Mouse (Mus musculus): ENCODE measurements around the gene Zscan22. TPM values are rescaled to one million over a fixed set of nuclear protein-coding genes. Genes with fewer than 3 reads are reported as not detected.

The Zscan22 gene
- polyA plus RNA-seq, 1 experiment: 12.5 TPM

GRCm38 (mm10) chr7:12949032-12949871 is 51.6 kb downstream of the Zscan22 start:
- Histone ChIP-seq H3K4me3 (ENCODE audit: insufficient read depth, low read depth, low read length) (peak overlapping the region; percentile 76), H3K27ac (ENCODE audit: insufficient read depth, low read depth, low read length) (peak overlapping the region; percentile 32; the same call in 1 of the 2 replicates), H3K36me3 (ENCODE audit: control insufficient read depth, insufficient read depth, low read length) (no peaks in the 10 kb centered on the region), H3K27me3 (replicated peaks; ENCODE audit: control insufficient read depth, insufficient read depth, low read length) (no peaks in the 10 kb centered on the region), H3K4me1 (ENCODE audit: control insufficient read depth, insufficient read depth, low read length) (no peaks in the 10 kb centered on the region)
- WGBS: 6% methylated on average over 35 of the region's 35 CpGs
- TF ChIP-seq POLR2A (IDR thresholded peaks at IDR 0.05; ENCODE audit: low read depth, low read length): no peak
- DNase-seq: peak; percentile 98

- peak overlapping the region; percentile 32; the same call in 1 of the 2 replicates for H3K27ac ChIP-seq (ENCODE audit: insufficient read depth, low read depth, low read length)
- H3K36me3 ChIP-seq (ENCODE audit: control insufficient read depth, insufficient read depth, low read length): no peaks in the 10 kb centered on the region
- DNase-seq: no peak
- WGBS: 3% methylated on average over 16 of the region's 16 CpGs
- peak overlapping the region; percentile 76 for H3K4me3 ChIP-seq (ENCODE audit: insufficient read depth, low read depth, low read length)
- H3K27me3 ChIP-seq (replicated peaks; ENCODE audit: control insufficient read depth, insufficient read depth, low read length): no peaks in the 10 kb centered on the region
- H3K4me1 ChIP-seq (ENCODE audit: control insufficient read depth, insufficient read depth, low read length): no peaks in the 10 kb centered on the region
- TF ChIP-seq CTCF (conservative IDR thresholded peaks at IDR 0.05; ENCODE audit: insufficient read depth, insufficient read length, low read depth, low read length) (no peak), POLR2A (IDR thresholded peaks at IDR 0.05; ENCODE audit: low read depth, low read length) (no peak)
Observed at GRCm38 (mm10) chr7:12949872-12950229, 52.2 kb downstream of the Zscan22 start.

GRCm38 (mm10) chr7:12954896-12955295 is 57.3 kb downstream of the Zscan22 start:
- no peaks in the 10 kb centered on the region for H3K36me3 ChIP-seq (ENCODE audit: control insufficient read depth, insufficient read depth, low read length)
- no peak for DNase-seq
- no peaks in the 10 kb centered on the region for H3K27me3 ChIP-seq (replicated peaks; ENCODE audit: control insufficient read depth, insufficient read depth, low read length)
- H3K4me3 ChIP-seq (ENCODE audit: insufficient read depth, low read depth, low read length): no peak overlapping the region
- H3K27ac ChIP-seq (ENCODE audit: insufficient read depth, low read depth, low read length): no peak overlapping the region
- no peak for TF ChIP-seq POLR2A (IDR thresholded peaks at IDR 0.05; ENCODE audit: low read depth, low read length)
- TF ChIP-seq CTCF (conservative IDR thresholded peaks at IDR 0.05; ENCODE audit: insufficient read depth, insufficient read length, low read depth, low read length): 0 out of 2 replicates have a peak, but pooled peaks have one; percentile 7
- H3K4me1 ChIP-seq (ENCODE audit: control insufficient read depth, insufficient read depth, low read length): no peaks in the 10 kb centered on the region
- WGBS: 39% methylated on average over 3 of the region's 3 CpGs

GRCm38 (mm10) chr7:12957511-12957910 is 59.9 kb downstream of the Zscan22 start:
- Histone ChIP-seq H3K4me3 (ENCODE audit: insufficient read depth, low read depth, low read length) (no peak overlapping the region), H3K27ac (ENCODE audit: insufficient read depth, low read depth, low read length) (no peak overlapping the region), H3K36me3 (ENCODE audit: control insufficient read depth, insufficient read depth, low read length) (no peaks in the 10 kb centered on the region), H3K27me3 (replicated peaks; ENCODE audit: control insufficient read depth, insufficient read depth, low read length) (no peaks in the 10 kb centered on the region), H3K4me1 (ENCODE audit: control insufficient read depth, insufficient read depth, low read length) (no peaks in the 10 kb centered on the region)
- DNase-seq: no peak
- no peak for TF ChIP-seq CTCF (conservative IDR thresholded peaks at IDR 0.05; ENCODE audit: insufficient read depth, insufficient read length, low read depth, low read length)
- no peak for TF ChIP-seq POLR2A (IDR thresholded peaks at IDR 0.05; ENCODE audit: low read depth, low read length)
- WGBS: 67% methylated on average over 5 of the region's 5 CpGs

Other genes starting within 250 kb of the Zscan22 start
- gene Vmn2r55, start 212.8 kb upstream of the Zscan22 start, polyA plus RNA-seq (2012; rRNA removed): not detected in 2 replicates
- not detected in 2 replicates for gene Vmn2r56, start 162.8 kb upstream of the Zscan22 start, polyA plus RNA-seq (2012; rRNA removed)
- 0.59 and 0.88 TPM in 2 replicates for gene Zscan18, start 94.2 kb upstream of the Zscan22 start, polyA plus RNA-seq (2012; rRNA removed)
- 1.1 and 1.7 TPM in 2 replicates for gene Zfp329, start 79.0 kb upstream of the Zscan22 start, polyA plus RNA-seq (2012; rRNA removed)
- gene Zfp110, start 63.1 kb upstream of the Zscan22 start, polyA plus RNA-seq (2012; rRNA removed): 7.7 and 9.4 TPM in 2 replicates
- 1.3 and 1.4 TPM in 2 replicates for gene Zfp128, start 16.6 kb upstream of the Zscan22 start, polyA plus RNA-seq (2012; rRNA removed)
- 1,384 and 1,441 TPM in 2 replicates for gene Rps5, start 24.5 kb downstream of the Zscan22 start, polyA plus RNA-seq (2012; rRNA removed)
- 0.08 and 0.11 TPM in 2 replicates for gene Rnf225, start 29.6 kb downstream of the Zscan22 start, polyA plus RNA-seq (2012; rRNA removed)
- gene Zfp324, start 68.0 kb downstream of the Zscan22 start, polyA plus RNA-seq (2012; rRNA removed): 4.8 and 5.9 TPM in 2 replicates
- 5.4 and 6.2 TPM in 2 replicates for gene Zfp446, start 80.0 kb downstream of the Zscan22 start, polyA plus RNA-seq (2012; rRNA removed)
- 0.56 and 0.69 TPM in 2 replicates for gene Slc27a5, start 100.4 kb downstream of the Zscan22 start, polyA plus RNA-seq (2012; rRNA removed)
- 186 and 191 TPM in 2 replicates for gene Trim28, start 101.3 kb downstream of the Zscan22 start, polyA plus RNA-seq (2012; rRNA removed)
- 14.1 and 15.0 TPM in 2 replicates for gene Zbtb45, start 112.2 kb downstream of the Zscan22 start, polyA plus RNA-seq (2012; rRNA removed)
- gene Chmp2a, start 137.0 kb downstream of the Zscan22 start, polyA plus RNA-seq (2012; rRNA removed): 103 and 134 TPM in 2 replicates
- 231 and 249 TPM in 2 replicates for gene Ube2m, start 140.5 kb downstream of the Zscan22 start, polyA plus RNA-seq (2012; rRNA removed)
- gene Mzf1, start 156.9 kb downstream of the Zscan22 start, polyA plus RNA-seq (2012; rRNA removed): 1.3 and 1.8 TPM in 2 replicates
- not detected in 2 replicates for gene Vmn1r85, start 197.4 kb downstream of the Zscan22 start, polyA plus RNA-seq (2012; rRNA removed)
- gene Vmn1r86, start 222.1 kb downstream of the Zscan22 start, polyA plus RNA-seq (2012; rRNA removed): not detected in 2 replicates
- not detected in 2 replicates for gene Vmn1r87, start 242.3 kb downstream of the Zscan22 start, polyA plus RNA-seq (2012; rRNA removed)